Mouse (Mus musculus) E14TG2a.4 (cell line): ENCODE measurements around the gene Ak3.

Experiments used
- CTCF ChIP-seq: conservative IDR thresholded peaks from 2 replicates; pipeline ENCODE4 v1.5.1; 2014; ENCODE audit warnings: low read length
- NANOG ChIP-seq: IDR thresholded peaks from 2 replicates; pipeline ENCODE4 v1.6.1; 2014; ENCODE audit warnings: borderline replicate concordance, low read length, mixed read lengths
- POU5F1 ChIP-seq: IDR thresholded peaks from 2 replicates; pipeline ENCODE4 v1.6.1; 2014; ENCODE audit warnings: low read length, borderline replicate concordance

GRCm38 (mm10) chr19:29088628-29089027 is 40.9 kb upstream of the Ak3 start:
- TF ChIP-seq CTCF, result no peak
- no peak for TF ChIP-seq NANOG
- TF ChIP-seq POU5F1, result no peak
